Mouse (Mus musculus): ENCODE data around the gene Thegl. TPM values are rescaled to one million over a fixed set of nuclear protein-coding genes. Genes with fewer than 3 reads are reported as not detected.

Thegl gene
- polyA plus RNA-seq, 1 experiment from 2014 or later = not detected

DNA sequence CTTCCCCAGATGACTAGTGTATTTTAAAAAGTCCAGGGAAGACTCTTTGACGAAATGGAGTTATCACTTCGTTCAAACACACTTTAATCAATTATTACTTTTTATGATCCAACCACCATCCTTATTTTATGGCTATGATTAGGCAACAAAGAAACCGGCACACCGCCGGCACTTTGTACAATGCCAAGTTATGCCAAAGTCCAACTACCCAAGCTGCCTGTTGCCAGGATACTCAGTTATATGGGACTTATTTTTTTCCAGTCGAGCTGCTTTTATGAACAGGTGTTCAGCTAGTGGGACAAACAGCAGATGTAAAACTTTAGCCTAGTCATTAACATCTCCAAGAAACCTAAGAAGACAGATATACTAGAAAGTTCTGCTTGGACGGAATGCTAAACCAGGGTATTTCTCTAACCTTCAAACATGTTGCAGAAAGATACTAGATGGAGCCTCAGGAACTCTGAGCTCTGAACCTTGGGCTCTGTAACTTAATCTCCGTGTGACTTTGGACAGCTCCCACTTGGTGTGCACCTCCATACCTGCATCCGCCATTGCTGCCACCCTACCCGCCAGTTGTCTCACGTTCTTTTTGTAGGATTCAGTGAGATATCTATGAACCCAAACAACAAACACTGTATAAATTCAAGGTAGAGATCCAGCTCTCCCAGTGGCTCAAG is 91.5 kb downstream of the Thegl start:
- Histone ChIP-seq H3K4me1 (ENCODE audit: control insufficient read depth, insufficient read depth, low read length) (peaks cover 8% of the 10 kb centered on the region; the same call in 1 of the 2 replicates), H3K27me3 (ENCODE audit: control insufficient read depth, insufficient read depth, low read length) (peaks cover 4% of the 10 kb centered on the region; the same call in 1 of the 2 replicates), H3K36me3 (ENCODE audit: control insufficient read depth, insufficient read depth, low read length) (no peaks in the 10 kb centered on the region), H3K4me3 (ENCODE audit: low read depth, low read length) (no peak overlapping the region), H3K9ac (ENCODE audit: low read length) (no peak overlapping the region), H3K9me3 (ENCODE audit: control insufficient read depth, low read length) (no peaks in the 10 kb centered on the region), H3K4me2 (no peak overlapping the region), H3K27ac (ENCODE audit: low read depth, low read length) (no peak overlapping the region)
- DNase-seq (ENCODE audit: low spot score, missing footprints) (no peak), ATAC-seq (ENCODE audit: low FRiP score) (no peak)
- WGBS = 89% methylated on average over 11 of the region's 11 CpGs

DNA sequence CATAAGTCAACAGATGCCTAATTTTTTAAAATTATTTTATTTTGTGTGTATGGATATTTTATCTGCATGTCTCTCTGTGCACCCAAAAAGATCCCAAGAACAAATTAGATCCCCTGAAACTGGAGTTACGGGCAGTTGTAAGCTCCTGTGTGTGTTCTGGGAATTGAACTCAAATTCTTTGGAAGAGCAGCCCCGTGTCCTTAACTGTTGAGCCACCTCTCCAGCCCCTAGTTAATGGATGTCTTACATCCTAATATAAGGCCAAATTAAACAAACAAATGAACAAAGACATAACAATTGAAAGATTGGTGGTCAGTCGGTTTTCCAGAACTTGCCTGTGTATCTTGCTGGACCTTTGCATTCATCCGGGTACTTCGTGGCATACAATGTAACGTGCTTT is 93.0 kb downstream of the Thegl start:
- no peak overlapping the region for H3K9ac ChIP-seq (ENCODE audit: low read length)
- ATAC-seq (ENCODE audit: low FRiP score) (no peak), DNase-seq (ENCODE audit: low spot score, missing footprints) (no peak)
- peaks cover 8% of the 10 kb centered on the region; the same call in 1 of the 2 replicates for H3K4me1 ChIP-seq (ENCODE audit: control insufficient read depth, insufficient read depth, low read length)
- H3K9me3 ChIP-seq (ENCODE audit: control insufficient read depth, low read length) = no peaks in the 10 kb centered on the region
- no peaks in the 10 kb centered on the region for H3K36me3 ChIP-seq (ENCODE audit: control insufficient read depth, insufficient read depth, low read length)
- H3K4me2 ChIP-seq = no peak overlapping the region
- WGBS = 93% methylated on average over 6 of the region's 6 CpGs
- no peak overlapping the region for H3K4me3 ChIP-seq (ENCODE audit: low read depth, low read length)
- peaks cover 5% of the 10 kb centered on the region; the same call in 1 of the 2 replicates for H3K27me3 ChIP-seq (ENCODE audit: control insufficient read depth, insufficient read depth, low read length)
- no peak overlapping the region for H3K27ac ChIP-seq (ENCODE audit: low read depth, low read length)

DNA sequence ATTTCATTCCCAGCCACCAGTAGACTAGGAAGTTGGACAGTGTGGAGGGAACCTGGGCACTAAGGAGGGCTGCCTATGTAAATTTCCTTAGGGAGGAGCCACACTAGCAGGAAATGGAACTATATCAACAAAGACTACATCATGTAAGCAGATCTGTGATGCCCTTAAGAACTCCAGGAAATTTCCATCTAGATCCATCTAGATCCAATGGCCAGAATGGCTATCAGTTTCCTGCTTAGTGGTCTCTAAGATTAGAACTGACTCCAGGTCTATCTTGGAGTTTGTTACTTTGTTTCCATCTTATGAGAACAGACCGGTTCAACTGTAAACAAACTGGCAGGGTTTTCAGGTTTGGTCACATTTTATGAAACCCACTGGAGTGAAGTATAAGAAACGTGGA is 94.0 kb downstream of the Thegl start:
- DNase-seq (ENCODE audit: low spot score, missing footprints) = no peak

More for the DNA sequence above, 94.0 kb downstream of the Thegl start:
- Histone ChIP-seq H3K9me3 (ENCODE audit: control insufficient read depth, low read length) (no peaks in the 10 kb centered on the region), H3K4me1 (ENCODE audit: control insufficient read depth, insufficient read depth, low read length) (peaks cover 5% of the 10 kb centered on the region; the same call in 1 of the 2 replicates), H3K4me3 (ENCODE audit: low read depth, low read length) (no peak overlapping the region), H3K27me3 (ENCODE audit: control insufficient read depth, insufficient read depth, low read length) (peaks cover 13% of the 10 kb centered on the region), H3K9ac (ENCODE audit: low read length) (no peak overlapping the region), H3K4me2 (no peak overlapping the region), H3K36me3 (ENCODE audit: control insufficient read depth, insufficient read depth, low read length) (no peaks in the 10 kb centered on the region), H3K27ac (ENCODE audit: low read depth, low read length) (no peak overlapping the region)
- 89% methylated on average over 2 of the region's 2 CpGs for WGBS
- ATAC-seq (ENCODE audit: low FRiP score) = no peak

Other genes with a start within 250 kb of the Thegl start
- 15.6 and 17.3 TPM in 2 replicates for gene Aasdh, start 110.5 kb upstream of the Thegl start, polyA plus RNA-seq (2014; fragmentation: Nextera tagmentation; extraction: Ambion mirVana)
- 417 and 427 TPM in 2 replicates for gene Paics, start 64.7 kb upstream of the Thegl start, polyA plus RNA-seq (2014; fragmentation: Nextera tagmentation; extraction: Ambion mirVana)
- 39.5 and 39.6 TPM in 2 replicates for gene Ppat, start 64.4 kb upstream of the Thegl start, polyA plus RNA-seq (2014; fragmentation: Nextera tagmentation; extraction: Ambion mirVana)
- 71.9 and 74.5 TPM in 2 replicates for gene Srp72, start 41.3 kb upstream of the Thegl start, polyA plus RNA-seq (2014; fragmentation: Nextera tagmentation; extraction: Ambion mirVana)
- 0.37 TPM in 1 of 2 replicates, not detected in the other for gene Arl9, start 12.0 kb upstream of the Thegl start, polyA plus RNA-seq (2014; fragmentation: Nextera tagmentation; extraction: Ambion mirVana)
- gene Hopx, start 99.1 kb downstream of the Thegl start, polyA plus RNA-seq (2014; fragmentation: Nextera tagmentation; extraction: Ambion mirVana) = 0.37 TPM in 1 of 2 replicates, not detected in the other
- gene Spink2, start 195.4 kb downstream of the Thegl start, polyA plus RNA-seq (2014; fragmentation: Nextera tagmentation; extraction: Ambion mirVana) = 0.55 and 0.68 TPM in 2 replicates
- 18.4 and 21.6 TPM in 2 replicates for gene Rest, start 249.5 kb downstream of the Thegl start, polyA plus RNA-seq (2014; fragmentation: Nextera tagmentation; extraction: Ambion mirVana)

Data from midbrain, embryonic 11.5 days (tissue).